Mouse (Mus musculus): ENCODE measurements around the gene Tnfsf13. TPM values are rescaled to one million over a fixed set of nuclear protein-coding genes. Genes with fewer than 3 reads are reported as not detected.

The Tnfsf13 gene
- total and polyA plus RNA-seq, 3 experiments: 0.13 to 0.19 TPM; not detected in 1

DNA sequence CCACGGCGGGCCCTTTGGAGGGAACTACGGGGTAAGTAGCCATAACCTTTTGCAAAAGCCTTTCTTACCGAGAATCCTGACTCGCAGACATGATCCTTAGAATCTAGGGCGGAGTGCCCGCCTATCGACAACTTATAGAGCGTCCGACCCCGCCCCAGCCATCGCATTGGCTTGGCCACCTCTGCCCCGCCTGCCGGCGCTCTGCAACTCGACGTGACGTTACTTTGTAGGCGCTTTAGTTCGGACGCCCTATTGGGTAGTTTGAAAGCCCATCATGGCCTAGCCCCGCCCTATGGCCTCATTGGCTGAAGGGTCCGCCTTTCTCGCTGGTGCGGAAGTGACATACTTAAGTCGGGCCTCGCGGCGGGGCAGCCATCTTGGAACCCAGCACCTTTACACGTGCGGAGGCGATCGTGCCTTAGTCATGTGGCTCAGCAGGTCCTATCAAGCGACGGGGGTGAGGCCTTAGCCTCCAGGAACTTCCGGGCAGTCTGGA is 13.3 kb downstream of the Tnfsf13 start, which contains the start of gene Eif4a1 (continued):
- no peak; the same call in 1 of the 2 replicates for TF ChIP-seq SMC3 (IDR thresholded peaks at IDR 0.05; ENCODE audit: low read depth, low read length)
- peak; percentile 100 for TF ChIP-seq MAX (IDR thresholded peaks at IDR 0.05; ENCODE audit: low read length)
- peak; percentile 100 for TF ChIP-seq MYC (IDR thresholded peaks at IDR 0.05; ENCODE audit: low read depth, low read length)
- peak; percentile 97 to 100 for TF ChIP-seq POLR2A (IDR thresholded peaks at IDR 0.05; ENCODE audit: control insufficient read depth in 1 of 2, insufficient read depth in 1 of 2, low read depth in 1 of 2, low read length in 2 of 2, poor library complexity in 1 of 2)
- TF ChIP-seq HCFC1 (IDR thresholded peaks at IDR 0.05; ENCODE audit: low read depth, low read length): peak; percentile 92
- no peak for TF ChIP-seq CHD1 (IDR thresholded peaks at IDR 0.05; ENCODE audit: low read depth, low read length)
- TF ChIP-seq USF2 (IDR thresholded peaks at IDR 0.05; ENCODE audit: borderline replicate concordance in 1 of 2, insufficient read depth in 1 of 2, low read depth in 1 of 2, low read length in 2 of 2): peak; percentile 52 to 76
- peak; percentile 100 for TF ChIP-seq POLR2AphosphoS2 (IDR thresholded peaks at IDR 0.05; ENCODE audit: low read length)

DNA sequence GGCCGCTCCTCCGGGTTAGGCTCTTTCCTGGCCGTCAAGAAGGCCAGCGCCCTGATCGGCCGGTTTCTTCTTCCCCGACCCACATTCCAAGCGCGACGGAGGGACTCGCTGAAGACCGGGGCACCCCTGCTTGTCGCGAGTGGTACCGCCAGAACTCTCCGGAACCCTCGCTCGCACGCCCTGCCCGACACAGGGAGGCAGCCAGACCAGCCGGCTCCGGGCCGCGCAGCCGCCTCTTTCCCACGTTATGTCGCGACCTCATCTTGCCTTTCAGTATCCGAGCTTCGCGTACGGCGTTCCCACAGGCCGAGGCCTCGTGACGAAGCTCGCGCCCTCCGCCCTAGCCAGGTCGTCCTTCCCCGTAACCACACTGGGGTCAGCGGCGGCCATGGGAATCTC is 13.9 kb downstream of the Tnfsf13 start:
- DNase-seq (ENCODE audit: low read depth, low spot score): no peak
- H3K36me3 ChIP-seq (ENCODE audit: control insufficient read depth in 1 of 2, insufficient read depth in 2 of 2, low read length in 2 of 2): peaks cover 17 to 26% of the 10 kb centered on the region in 2 experiments
- peaks cover 37% of the 10 kb centered on the region for H3K79me2 ChIP-seq (ENCODE audit: control insufficient read depth, insufficient read depth, low read length, poor library complexity)
- no peaks in the 10 kb centered on the region for H3K9me3 ChIP-seq (replicated peaks; ENCODE audit: insufficient read depth, low read length)
- H3K27me3 ChIP-seq (ENCODE audit: control insufficient read depth in 1 of 2, insufficient read depth in 2 of 2, low read length in 2 of 2): no peaks in the 10 kb centered on the region
- peak overlapping the region; percentile 61 to 98 for H3K4me3 ChIP-seq (ENCODE audit: control insufficient read depth in 1 of 2, insufficient read depth in 1 of 2, low read depth in 2 of 2, low read length in 2 of 2)
- peaks cover 0 to 15% of the 10 kb centered on the region in 2 experiments; a peak in 1 of 4 replicates for H3K4me1 ChIP-seq (ENCODE audit: control insufficient read depth in 1 of 2, insufficient read depth in 2 of 2, low read length in 2 of 2)
- H3K27ac ChIP-seq (ENCODE audit: control insufficient read depth, low read depth, low read length): peak overlapping the region; percentile 96
- peak overlapping the region; percentile 100 for H3K9ac ChIP-seq (ENCODE audit: control insufficient read depth, low read depth, low read length, poor library complexity, severe bottlenecking)
- 0 out of 2 replicates have a peak, but pooled peaks have one; percentile 12 for TF ChIP-seq MEF2A (IDR thresholded peaks at IDR 0.05; ENCODE audit: extremely low read depth, insufficient replicate concordance, low read depth, low read length, poor library complexity, severe bottlenecking)
- TF ChIP-seq ZC3H11A (IDR thresholded peaks at IDR 0.05; ENCODE audit: low read depth, low read length): no peak

DNA sequence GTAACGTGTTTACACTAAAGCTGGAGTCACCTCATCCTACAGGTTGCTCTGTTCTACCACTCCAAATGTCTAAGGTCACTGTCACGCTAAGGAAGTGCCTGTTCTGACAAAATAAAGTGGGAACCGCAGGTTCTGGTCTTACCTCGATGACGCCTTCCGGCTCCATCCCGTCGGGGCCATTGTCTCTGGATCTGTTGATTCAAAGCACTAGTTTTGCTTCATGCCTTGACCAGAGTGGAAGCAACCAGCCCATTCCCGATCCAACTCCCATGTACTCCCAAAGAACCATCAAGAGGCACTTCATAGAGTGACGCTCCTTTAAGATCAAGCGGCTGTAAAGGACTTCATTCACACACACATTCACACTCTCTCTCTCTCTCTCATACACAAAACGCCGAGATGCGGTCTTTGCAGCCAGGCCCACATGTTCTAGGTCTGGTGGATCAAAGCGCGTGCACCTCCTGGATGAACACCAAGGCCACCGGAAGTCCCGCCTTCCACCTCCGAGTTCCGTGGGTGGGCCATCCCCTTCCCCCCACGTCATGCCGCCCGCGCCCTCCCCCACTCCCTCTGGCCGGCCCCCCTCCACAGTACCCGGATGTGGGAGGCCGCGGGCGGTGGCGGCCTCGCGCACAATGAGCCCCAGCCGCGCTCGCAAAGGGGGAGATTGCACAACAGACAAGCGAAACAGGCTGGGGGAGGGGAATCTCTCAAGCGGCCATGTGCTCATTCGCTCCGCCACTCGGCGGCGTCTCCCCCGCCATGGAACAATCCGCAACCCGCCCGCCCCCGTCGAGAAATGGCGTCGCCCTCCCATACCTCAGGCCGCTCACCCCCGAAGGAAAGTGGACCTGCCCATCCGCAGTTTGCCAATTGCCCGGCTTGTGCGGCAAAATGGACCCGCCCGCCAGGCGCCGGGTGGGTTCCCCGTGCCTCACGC is 14.5 kb downstream of the Tnfsf13 start:
- peak; percentile 96 for DNase-seq (ENCODE audit: low read depth, low spot score)
- Histone ChIP-seq H3K4me3 (ENCODE audit: control insufficient read depth in 1 of 2, insufficient read depth in 1 of 2, low read depth in 2 of 2, low read length in 2 of 2) (peak overlapping the region; percentile 61 to 98), H3K79me2 (ENCODE audit: control insufficient read depth, insufficient read depth, low read length, poor library complexity) (peaks cover 36% of the 10 kb centered on the region), H3K36me3 (ENCODE audit: control insufficient read depth in 1 of 2, insufficient read depth in 2 of 2, low read length in 2 of 2) (peaks cover 13 to 26% of the 10 kb centered on the region in 2 experiments), H3K9me3 (replicated peaks; ENCODE audit: insufficient read depth, low read length) (no peaks in the 10 kb centered on the region), H3K4me1 (ENCODE audit: control insufficient read depth in 1 of 2, insufficient read depth in 2 of 2, low read length in 2 of 2) (peaks cover 0 to 15% of the 10 kb centered on the region in 2 experiments; a peak in 1 of 4 replicates), H3K9ac (ENCODE audit: control insufficient read depth, low read depth, low read length, poor library complexity, severe bottlenecking) (peak overlapping the region; percentile 100), H3K27me3 (ENCODE audit: control insufficient read depth in 1 of 2, insufficient read depth in 2 of 2, low read length in 2 of 2) (no peaks in the 10 kb centered on the region), H3K27ac (ENCODE audit: control insufficient read depth, low read depth, low read length) (peak overlapping the region; percentile 96)
- TF ChIP-seq NELFE (IDR thresholded peaks at IDR 0.05; ENCODE audit: low read depth, low read length) (peak; percentile 68), MEF2A (IDR thresholded peaks at IDR 0.05; ENCODE audit: extremely low read depth, insufficient replicate concordance, low read depth, low read length, poor library complexity, severe bottlenecking) (no peak), MAZ (IDR thresholded peaks at IDR 0.05; ENCODE audit: low read depth, low read length) (peak; percentile 100), CTCF (IDR thresholded peaks at IDR 0.05 in 2 of 3, conservative IDR thresholded peaks at IDR 0.05 in 1 of 3; ENCODE audit: control insufficient read depth in 1 of 3, insufficient read depth in 1 of 3, low read depth in 2 of 3, low read length in 3 of 3, poor library complexity in 1 of 3, severe bottlenecking in 1 of 3) (no peak), SMC3 (IDR thresholded peaks at IDR 0.05; ENCODE audit: low read depth, low read length) (peak; percentile 28), UBTF (IDR thresholded peaks at IDR 0.05; ENCODE audit: borderline replicate concordance, insufficient read depth, low read depth, low read length) (0 out of 2 replicates have a peak, but pooled peaks have one; percentile 31), EP300 (IDR thresholded peaks at IDR 0.05; ENCODE audit: low read depth in 1 of 2, low read length in 2 of 2) (peak in 1 of 2 experiments; percentile 74; a peak in 2 of 4 replicates), TBP (IDR thresholded peaks at IDR 0.05; ENCODE audit: low read depth, low read length) (peak; percentile 73; the same call in 1 of the 2 replicates), NRF1 (IDR thresholded peaks at IDR 0.05; ENCODE audit: insufficient read depth, low read depth, low read length, poor library complexity, severe bottlenecking) (peak; percentile 36; the same call in 1 of the 2 replicates), USF1 (IDR thresholded peaks at IDR 0.05; ENCODE audit: low read depth, low read length) (peak; percentile 66), POLR2A (IDR thresholded peaks at IDR 0.05; ENCODE audit: control insufficient read depth in 1 of 2, insufficient read depth in 1 of 2, low read depth in 1 of 2, low read length in 2 of 2, poor library complexity in 1 of 2) (peak; percentile 52 to 64; a peak in 3 of 4 replicates), GABPA (IDR thresholded peaks at IDR 0.05; ENCODE audit: low read depth, low read length) (no peak), POLR2AphosphoS2 (IDR thresholded peaks at IDR 0.05; ENCODE audit: low read length) (peak; percentile 96), BHLHE40 (IDR thresholded peaks at IDR 0.05; ENCODE audit: borderline replicate concordance, low read depth, low read length) (peak; percentile 79), JUND (IDR thresholded peaks at IDR 0.05; ENCODE audit: low read depth, low read length) (no peak), TCF12 (IDR thresholded peaks at IDR 0.05; ENCODE audit: low read depth, low read length) (peak; percentile 69; the same call in 1 of the 2 replicates), MYC (IDR thresholded peaks at IDR 0.05; ENCODE audit: low read depth, low read length) (peak; percentile 95), USF2 (IDR thresholded peaks at IDR 0.05; ENCODE audit: borderline replicate concordance in 1 of 2, insufficient read depth in 1 of 2, low read depth in 1 of 2, low read length in 2 of 2) (no peak)

Measured in MEL (cell line).